Mouse (Mus musculus) common myeloid progenitor, adult 5-6 weeks (primary cell): Measurements from ENCODE around the gene 4931429L15Rik. TPM values are rescaled to one million over a fixed set of nuclear protein-coding genes. Genes with fewer than 3 reads are reported as not detected.
A peak's percentile ranks its signal among the peaks of the same experiment; 100 is the strongest.
"Not testable (repeated sequence)": the region's sequence is repeated elsewhere in the genome, so short reads cannot be mapped to it uniquely, and the experiment has no call there.

Experiments
- ATAC-seq: replicated peaks from 2 replicates; pipeline ENCODE4 v1.8.0; 2016; ENCODE audit warnings: low read depth, mild to moderate bottlenecking, moderate TSS enrichment, inconsistent platforms; ENCODE audit not compliant: poor library complexity, severe bottlenecking
- total RNA-seq: library from RNA; stranded (forward); fragments of 200-1000, 187-1606 nt; gene quantifications from 2 replicates; pipeline ENCODE4 v1.2.3, GENCODE M21; 2017

Gene 4931429L15Rik
- total RNA-seq = not detected in 2 replicates

DNA sequence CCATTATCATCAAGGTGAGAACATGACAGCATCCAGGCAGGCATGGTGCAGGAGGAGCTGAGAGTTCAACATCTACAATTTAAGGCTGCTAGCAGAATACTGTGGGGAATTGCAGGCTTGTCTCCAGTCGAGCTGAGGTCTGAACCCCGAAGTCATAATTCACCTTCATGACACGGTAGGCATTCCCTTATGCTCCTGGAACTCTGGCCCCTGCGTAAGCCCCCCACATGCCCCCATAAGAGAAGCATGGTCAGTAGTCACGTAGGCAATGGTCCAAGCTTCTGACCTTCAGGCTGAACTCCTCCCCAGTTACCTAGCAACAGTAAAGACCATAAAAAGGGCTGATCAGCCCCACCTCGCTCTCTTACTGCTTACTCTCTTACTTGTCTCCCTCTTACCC, at the start of gene 4931429L15Rik:
Gene 4931429L15Rik, minus strand, starts transcription at position 101 of the 400 bp plus-strand sequence.
- ATAC-seq = not testable (repeated sequence)

DNA sequence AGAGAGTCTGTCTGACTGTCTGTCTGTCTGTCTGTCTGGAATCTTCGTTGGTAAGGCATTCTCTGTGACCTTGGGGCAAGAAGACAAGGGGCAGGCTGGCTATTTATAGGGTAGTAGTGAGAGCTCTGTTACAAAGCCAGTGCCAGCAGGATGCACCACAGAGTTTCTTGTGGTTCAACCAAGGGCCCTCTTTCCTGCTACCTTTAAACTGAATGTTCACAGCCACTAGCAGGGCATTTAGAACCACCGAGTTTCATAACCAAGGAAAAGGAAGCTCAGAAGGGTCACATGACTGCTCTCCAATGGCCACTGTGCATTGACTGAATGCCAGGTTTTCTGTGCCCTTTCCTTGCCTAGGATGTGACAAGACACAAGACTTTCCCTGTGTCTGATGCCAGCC, 42.7 kb upstream of the 4931429L15Rik start:
- peak; percentile 63 for ATAC-seq

DNA sequence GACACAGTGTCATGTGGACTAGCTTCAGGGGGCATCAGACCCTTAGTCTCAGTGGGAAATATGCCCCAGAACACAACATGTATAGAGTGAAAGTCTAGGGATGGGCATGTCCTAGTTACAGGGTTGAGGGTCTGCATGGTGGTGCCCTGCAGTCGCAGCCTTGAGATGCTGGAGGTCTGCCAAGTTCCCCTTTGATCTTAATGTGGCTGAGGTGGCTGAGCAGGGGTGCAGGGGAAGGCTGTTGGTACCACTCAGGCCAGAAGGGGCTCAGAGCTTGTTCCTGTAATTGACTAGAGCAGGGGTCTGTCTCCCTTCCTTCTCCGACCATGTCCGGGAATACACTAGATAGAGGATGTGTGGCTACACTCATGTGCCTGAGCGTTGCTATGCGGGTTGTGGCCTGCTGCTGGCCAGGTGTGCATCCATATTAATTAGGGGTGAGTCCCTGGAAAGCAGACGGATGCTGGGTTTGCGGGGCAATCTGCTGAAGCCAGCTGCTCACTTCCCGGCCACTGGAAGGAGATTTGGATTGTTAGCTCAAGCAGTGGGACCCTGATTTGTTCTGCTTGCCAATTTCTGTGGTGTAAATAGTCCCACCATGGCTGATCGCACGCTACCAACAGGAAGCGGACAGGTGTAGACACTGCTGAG, 41.8 kb upstream of the 4931429L15Rik start:
- peak; percentile 56; the same call in 1 of the 2 replicates for ATAC-seq

DNA sequence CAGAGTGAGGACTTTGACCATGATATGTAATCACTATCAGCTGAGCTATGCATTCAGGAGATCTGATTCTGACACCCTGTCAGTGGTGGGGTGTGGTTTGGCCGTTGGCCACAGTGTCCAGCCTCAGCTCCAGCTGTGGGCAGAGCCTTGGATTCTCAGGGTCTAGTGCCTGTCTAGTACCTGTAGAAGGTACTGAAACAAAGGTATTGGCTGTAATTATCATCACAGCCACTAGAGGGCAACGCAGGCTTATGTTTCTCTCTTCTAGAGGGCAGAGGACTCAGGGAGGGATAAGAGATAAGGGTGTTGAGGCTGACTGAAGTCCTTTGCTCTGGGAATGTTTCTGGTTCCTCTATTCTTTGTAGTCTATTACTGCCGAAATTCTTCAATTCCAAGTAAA, 34.2 kb upstream of the 4931429L15Rik start:
- peak; percentile 90 for ATAC-seq

DNA sequence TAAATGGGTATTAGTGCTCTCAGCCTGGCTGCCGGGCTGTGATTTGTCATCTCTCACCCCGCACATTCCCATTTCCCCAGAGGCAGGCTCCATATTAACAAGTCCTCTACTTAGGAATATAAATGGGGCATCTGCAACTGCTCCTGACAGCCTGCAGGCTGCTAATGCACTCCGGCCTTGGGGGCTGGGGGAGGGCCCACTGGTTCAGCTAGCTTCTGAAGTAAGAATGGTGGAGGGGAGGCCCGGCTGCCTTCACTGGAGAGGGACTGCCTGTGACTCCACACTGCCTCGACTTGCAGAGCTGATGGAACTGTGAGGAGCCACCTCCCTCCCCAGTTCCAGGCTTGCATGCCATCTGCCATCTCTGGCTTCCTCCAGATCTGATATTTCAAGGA, 33.5 kb upstream of the 4931429L15Rik start:
- ATAC-seq = no peak

DNA sequence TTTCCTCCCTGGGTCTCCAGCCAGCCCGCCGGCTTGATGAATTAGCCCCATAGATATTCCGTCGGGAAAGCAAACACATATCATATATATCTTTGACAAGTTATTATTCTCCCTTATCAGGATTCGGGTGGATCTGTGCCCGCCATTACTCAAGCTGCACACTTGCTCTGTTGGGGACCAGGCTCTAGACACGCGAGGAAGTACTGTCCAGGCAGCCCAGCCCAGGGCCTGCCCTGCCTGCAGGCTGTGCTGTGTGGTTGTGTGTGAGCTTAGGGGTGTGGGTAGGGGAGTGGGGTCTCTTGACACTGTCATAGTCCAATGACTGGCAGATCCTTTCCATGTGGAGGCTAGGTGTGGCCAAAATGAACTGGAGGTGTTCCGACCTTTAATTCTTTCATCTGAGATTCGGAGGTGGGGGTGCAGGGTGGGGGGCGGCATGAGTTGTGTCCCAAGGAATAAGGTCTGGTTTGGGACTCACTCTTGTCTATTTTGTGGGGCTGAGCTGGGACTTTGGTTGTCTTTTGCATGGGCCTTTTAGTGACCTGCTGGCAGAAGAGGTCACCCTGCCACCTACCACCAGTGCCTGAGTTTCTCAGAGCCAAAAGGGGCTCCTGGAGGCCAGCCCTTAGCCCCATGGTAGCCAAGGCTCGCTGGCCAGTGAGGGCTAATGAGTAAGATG, 33.0 kb upstream of the 4931429L15Rik start:
- ATAC-seq = no peak

DNA sequence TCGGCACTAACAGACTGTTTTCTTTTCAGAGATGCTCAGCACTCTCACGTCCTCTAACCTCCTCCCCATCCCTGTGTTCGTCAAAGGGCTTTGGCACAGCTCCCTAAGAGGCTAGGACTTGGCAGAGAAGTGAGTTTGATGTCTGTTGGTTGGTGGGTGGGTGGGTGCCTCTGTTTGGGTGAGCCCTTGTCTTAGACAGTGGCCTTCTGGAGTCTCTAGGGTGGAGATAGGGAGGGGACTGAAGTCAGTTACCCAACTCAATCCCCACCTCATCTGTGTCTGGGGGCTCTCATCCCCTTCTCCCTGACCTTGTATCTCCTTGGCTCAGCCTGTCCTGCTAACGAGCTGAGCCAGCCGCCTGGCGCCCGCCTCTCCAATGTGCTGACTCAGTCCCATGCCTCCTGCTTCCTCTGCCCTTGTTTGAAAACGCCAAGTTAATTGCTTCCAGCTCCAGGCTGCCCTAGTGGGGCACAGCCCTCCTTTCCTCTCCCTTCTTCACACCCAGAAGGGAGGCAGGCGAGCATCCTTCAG, 30.7 kb upstream of the 4931429L15Rik start:
- no peak for ATAC-seq

DNA sequence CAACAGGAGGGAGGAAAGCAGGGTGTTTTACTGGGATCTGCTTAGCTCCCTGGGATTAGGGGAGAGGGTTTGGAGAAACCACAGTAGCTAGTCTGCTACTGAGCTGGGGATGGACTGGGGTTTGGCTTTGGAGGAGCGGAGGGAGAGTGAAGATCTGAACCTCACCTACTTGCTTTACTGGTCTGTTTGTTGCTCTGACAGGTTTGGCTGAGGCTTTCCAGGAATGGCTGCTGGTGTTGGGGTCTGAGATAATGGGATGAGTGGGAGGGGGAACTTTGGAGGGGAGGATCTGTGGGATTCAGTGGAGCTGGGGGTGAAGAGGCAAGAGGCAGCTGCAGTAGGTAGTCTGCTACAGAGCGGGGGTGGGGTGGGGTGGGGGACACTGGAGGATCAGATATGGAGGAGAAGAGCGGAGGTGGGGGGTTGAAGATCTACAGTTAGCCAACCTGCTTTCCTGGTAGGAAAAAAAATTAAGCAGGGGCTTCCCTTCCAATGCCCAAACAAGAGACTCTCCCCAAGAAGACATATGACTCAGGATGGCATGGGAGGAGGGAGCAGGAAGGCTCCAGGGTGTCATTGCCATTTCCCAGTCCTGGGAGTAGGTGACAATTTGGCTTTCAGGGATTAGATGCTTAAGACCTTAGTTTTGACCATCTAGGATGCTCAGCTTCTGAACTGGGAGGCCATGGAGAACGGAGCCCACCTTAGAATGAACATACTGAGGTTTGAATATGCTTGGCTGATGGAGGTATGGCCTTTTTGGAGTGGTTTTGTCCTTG, 26.3 kb upstream of the 4931429L15Rik start:
- ATAC-seq = no peak

DNA sequence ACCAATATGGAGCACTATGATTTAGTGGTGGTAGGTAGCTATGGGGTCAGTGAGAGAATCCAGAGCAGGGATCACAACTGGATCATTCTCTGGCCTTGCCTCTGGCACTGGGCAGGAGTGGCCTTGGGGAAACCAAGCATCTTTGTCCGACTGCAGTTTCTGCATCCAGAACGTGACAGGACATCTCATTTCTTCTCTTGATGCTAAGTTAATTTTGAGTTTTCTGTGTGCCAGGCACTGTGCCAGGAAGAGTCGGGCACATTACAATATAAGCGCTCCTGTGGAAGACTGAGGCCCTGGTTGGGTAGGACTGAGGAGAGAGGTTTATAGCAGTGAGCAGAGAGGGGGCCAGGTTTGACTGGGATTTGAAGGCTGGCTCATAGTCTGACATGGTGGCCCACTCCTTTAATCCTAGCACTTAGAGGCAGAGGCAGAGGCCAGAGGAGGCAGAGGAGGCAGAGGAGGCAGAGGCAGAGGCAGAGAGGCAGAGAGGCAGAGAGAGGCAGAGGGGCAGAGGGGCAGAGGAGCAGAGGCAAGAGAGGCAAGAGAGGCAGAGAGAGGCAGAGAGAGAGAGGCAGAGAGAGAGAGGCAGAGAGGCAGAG, 19.4 kb upstream of the 4931429L15Rik start:
- ATAC-seq = no peak

DNA sequence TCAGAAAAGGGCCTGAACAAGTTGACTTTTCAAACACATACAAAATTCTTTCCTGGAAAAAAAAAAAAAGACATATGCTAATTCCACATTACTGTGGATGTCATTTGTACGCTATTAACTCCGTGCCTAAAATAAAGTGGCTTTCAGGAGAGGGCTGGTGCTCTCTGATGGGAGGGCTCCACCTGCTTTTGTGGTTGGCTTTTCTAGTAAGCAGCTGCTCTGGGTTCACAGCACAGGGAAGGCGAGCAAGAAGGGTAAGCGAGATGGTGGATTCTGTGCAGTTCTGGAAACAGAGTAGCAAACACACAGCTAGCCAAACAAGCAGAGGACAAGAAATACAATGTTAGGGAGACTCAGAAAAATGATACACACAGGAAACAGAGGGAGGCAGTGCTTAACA, 18.6 kb upstream of the 4931429L15Rik start:
- ATAC-seq = no peak

DNA sequence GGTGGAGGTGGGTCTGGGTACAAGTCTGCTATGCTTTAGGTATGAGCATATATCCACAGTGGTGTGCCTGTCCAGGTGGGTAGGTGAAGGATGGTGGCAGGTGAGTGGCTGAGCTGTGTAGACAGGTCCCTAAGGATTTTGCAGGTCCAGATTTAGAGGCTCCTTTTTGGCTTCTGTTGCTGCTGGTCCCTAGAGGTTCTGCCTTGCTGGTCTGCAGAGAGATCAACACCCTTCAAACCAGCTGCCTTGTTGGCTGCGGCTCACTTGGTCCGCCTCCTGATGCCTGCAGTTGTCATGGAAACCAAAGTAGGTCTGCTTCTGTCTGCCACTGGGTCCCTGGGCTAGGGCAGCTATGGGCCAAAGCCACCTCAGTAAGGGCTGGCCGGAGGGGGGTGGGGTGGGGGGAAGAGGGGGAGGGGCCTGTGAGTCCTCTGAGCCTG, 18.1 kb upstream of the 4931429L15Rik start:
- ATAC-seq = no peak

DNA sequence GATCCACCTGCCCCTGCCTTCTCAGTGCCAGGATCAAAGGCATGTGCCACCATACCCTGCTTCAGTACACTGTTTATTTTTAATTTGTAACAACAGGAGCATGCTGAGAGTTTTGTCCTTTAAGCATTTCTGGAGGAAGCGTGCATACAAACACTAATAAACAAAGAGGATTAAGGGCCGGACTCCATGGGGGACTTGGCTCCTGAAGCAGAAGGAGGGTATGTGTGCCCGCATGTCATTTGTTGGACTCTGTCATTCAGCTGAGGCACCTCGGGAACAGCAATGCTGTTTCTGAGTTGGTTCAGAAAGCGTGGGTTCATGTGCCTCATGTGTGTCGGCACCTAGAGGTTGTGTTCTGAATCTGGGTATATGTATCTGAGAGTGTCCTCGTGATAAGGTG, 17.5 kb upstream of the 4931429L15Rik start:
- ATAC-seq = no peak

DNA sequence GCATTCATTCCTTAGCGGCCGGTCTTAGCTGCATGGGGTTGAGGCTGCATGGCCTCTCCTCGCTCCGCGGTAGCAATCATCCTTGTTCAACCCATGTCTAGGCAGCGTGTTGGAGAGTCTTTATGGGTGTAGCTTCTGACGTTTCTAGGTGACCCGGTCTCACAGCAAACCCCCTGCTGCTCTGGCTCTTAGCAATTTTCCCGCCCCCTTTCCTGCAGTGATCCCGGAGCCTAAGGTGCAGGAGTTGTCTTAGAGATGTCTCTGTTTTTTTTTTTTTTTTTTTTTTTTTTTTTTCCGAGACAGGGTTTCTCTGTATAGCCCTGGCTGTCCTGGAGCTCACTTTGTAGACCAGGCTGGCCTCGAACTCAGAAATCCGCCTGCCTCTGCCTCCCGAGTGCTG, 16.5 kb upstream of the 4931429L15Rik start:
- ATAC-seq = not testable (repeated sequence)

DNA sequence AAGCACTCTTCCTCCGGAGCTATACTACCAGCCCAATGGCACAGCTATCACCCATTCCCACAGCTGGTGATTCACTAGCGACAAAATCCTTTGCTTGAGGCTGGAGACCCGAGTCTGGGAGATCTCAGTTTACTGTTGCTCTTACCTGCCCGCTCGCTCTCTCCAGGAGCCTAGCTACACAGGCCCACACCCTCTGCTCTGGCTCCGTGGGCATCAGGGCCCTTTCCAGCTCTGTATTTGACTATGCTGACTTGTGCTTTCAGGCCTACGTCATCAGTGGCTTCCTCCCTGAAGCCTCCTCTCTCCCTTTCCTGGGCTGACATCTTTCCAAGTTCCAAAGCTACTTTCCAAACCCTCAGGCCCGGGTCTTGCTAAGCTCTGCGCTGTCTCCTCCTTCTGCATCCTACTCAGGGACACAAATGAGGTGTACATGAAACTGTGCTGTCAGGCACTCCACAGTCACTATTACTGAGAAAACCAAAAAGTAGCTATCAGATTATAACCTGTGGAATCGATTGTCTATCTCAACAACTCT, 15.7 kb upstream of the 4931429L15Rik start:
- no peak for ATAC-seq

DNA sequence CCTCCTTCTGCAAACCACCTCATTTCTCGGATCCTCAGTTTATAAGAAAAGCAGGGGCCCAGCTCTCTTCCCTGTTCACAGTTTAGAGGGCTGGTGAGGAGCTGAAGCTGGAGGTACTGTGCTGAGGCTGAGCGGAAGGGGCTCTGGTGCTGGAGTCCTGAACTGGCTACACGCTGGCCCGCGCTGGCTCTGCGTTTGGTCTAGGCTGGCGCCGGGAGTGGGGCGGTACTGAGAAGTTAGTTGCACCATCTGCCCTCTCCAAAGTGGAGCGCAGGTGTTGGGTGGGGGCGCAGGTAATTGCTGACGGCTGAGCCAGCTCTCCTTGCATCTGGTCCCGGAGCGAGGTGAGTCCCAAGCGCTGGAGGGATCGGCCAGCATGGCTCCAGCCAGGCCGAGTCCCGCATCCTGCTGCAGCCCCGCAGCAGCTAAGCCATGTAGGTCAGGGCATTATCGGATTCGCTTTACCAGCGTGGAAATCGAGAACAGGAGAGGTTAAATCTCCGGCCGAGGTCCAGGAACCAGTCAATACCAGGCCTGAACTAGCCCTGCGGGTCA, 14.8 kb upstream of the 4931429L15Rik start:
- ATAC-seq = no peak

DNA sequence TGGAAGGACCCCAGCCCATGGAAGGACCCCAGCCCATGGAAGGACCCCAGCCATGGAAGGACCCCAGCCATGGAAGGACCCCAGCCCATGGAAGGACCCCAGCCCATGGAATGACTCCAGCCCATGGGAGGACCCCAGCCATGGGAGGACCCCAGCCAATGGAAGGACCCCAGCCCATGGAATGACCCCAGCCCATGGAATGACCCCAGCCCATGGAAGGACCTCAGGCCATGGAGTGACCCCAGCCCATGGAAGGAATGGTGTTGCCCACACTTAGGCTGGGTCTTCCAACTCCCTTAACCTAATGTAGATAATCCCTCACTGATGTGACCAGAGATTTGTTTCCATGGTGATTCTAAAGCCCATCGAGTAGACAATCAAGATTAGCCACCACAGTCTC, 11.5 kb upstream of the 4931429L15Rik start:
- ATAC-seq = no peak

DNA sequence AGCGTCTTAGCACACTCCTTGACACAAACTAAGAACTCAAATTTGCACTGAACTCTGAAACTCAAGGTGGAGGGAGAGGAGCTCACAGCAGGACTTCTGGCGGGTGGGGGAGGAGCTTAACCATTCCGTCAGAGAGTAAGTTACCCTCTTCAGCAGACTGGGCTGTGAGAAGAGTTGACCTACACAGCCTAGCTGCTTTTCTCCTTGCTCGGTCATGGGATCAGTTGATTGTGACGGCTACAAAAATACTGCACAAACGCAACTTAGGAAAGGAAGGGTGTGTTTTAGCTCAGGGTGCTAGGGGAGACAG, 10.8 kb upstream of the 4931429L15Rik start:
- no peak for ATAC-seq

DNA sequence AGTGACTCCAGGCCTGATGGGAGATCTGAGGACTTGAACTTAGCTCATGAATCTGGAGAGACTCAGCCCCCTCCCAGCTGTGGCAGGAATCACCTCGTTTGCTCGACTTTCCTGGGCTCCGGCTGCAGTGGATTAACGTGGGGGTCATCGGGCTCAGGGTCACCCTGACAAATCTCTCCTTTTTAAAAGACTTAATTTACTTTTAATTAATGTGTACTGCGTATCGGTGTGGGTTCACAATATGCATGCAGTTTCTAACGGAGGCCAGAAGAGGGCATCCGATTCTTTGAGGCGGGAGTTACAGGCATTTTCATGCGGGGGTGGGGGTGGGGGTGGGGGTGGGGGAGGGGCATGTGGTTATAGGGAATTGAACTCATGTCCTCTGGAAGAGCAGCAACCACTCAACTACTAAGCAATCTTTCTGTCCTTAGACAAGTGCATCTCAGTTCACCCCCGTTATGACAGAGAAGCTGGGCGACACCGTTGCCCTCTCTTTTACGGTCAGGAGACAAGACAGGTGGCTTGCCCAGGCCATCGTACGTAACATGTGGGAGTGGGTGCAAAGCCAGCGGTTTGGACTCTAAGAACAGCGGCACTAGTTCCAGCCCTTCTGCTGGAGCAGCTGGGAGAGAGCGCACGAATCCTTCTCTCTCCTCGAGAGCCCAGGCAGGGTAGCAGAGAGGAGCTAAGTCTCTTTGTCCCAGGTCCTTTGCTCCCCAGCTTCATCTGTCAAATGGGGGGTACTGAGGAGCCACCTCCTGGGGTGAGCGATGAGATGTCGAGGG, 10.2 kb upstream of the 4931429L15Rik start:
- ATAC-seq = no peak

DNA sequence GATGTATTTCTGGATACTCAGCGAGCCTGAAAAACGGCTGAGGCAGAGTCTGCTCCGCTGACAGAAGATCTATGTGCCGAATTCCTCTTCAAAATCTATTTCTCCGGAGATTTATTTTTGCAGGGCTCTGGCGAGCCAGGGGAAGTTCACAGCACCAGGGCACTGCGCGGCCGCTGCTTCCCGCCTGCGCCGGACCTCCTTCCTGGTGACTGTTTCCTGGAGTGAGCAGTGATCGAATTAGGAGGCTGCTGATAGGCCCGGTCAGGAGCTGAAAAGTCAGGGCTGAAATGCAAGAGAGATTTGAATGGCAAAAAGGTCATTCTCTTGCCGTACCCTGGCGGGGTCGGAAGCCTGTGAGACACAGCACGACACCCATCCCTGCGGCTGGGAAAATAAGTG, 9.5 kb upstream of the 4931429L15Rik start:
- no peak for ATAC-seq
